Mouse (Mus musculus) lung, postnatal 0 days (tissue): ENCODE measurements around the gene Epc2.

Experiments
- CTCF ChIP-seq: IDR thresholded peaks from 2 replicates; pipeline ENCODE4 v1.5.1; 2016; ENCODE audit warnings: antibody characterized with exemption, mild to moderate bottlenecking
- EP300 ChIP-seq: IDR thresholded peaks from 2 replicates; pipeline ENCODE4 v1.6.1; 2016; ENCODE audit warnings: antibody characterized with exemption, mild to moderate bottlenecking, control low read depth

DNA sequence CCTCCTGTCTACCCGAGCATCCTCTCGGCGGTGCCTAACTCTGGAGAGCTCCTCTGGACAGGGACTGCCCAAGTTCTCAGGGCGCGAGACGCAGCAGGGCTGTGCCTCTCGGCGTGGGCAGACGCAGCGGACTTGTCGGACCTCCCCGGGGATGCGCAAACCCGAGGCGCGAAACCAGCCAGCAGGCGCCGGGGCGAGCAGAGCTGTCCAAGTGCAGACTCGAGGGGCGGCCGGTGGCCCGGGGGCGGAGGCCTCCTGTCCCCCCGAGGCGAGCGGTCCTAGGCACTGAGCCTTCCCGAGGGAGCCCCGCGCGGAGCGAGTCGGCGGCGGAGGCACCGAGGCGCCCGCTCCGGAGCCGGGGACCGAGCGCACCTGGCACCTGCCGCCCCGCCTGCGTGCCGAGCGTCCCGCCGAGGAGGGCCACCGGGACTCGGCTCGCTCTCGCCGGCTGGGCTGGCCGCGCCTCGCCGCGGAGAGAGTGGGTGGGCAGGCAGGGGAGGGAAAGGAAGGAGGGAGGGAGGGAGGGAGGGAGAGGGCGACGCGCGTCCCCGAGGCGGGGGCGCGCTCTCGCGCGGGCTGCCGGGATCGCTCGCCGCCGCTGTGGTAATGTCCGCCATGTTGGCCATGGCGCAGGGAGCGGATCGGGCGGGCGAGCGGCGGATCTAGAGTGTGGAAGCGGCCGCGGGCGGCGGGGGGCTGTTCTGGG, at the start of gene Epc2:
- TF ChIP-seq CTCF (0 out of 2 replicates have a peak, but pooled peaks have one; percentile 18), EP300 (no peak)
